Mouse (Mus musculus): ENCODE results near the gene Sdf2l1.
"Not testable (repeated sequence)": the region's sequence is repeated elsewhere in the genome, so short reads cannot be mapped to it uniquely, and the experiment has no call there.

The Sdf2l1 gene

GRCm38 (mm10) chr16:17132089-17132905 lies at the start of gene Sdf2l1:
Gene Sdf2l1 (minus strand): TSS chr16:17132383.
- peak; percentile 97 for DNase-seq (ENCODE audit: low spot score)

DNA sequence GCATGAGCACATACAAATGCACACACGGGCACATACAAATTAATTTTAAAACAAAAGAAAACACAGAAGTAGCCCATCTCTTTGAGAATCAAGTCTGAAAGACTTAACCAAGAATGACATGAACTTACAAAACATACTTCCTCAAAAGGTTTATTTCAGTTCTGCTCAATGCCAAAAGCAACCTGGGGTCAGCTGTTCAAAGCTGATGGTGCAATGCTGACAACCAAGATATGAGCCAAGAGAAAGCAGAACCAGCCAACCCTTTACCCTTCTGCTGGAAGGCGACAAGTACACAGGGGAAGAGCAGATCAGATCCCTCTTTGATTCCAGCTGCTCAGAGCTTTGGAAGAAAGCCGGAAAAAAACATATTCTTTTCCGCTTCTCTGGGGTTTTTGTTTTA lies 49.2 kb upstream of the Sdf2l1 start:
- DNase-seq (ENCODE audit: low spot score): peak; percentile 56

DNA sequence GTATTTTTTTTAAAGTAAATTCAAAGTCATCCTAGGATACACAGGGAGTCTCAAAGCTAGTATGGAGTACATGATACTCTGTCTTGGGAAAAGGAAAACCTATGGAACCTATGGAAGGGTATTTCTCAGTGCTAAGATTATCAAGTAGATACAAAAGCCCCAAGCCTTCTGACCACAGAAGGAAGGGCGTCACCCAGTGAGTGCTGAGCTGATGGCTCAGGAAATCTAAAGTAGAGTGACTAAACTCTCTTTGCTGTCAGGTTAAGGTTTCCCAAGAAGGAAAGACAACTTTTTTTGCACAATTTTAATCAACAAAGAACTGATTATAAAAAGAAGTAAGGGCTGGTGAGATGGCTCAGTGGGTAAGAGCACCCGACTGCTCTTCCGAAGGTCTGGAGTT lies 47.5 kb upstream of the Sdf2l1 start:
- DNase-seq (ENCODE audit: low spot score): no peak

GRCm38 (mm10) chr16:17177623-17178170 lies 45.5 kb upstream of the Sdf2l1 start:
- DNase-seq (ENCODE audit: low spot score): no peak

DNA sequence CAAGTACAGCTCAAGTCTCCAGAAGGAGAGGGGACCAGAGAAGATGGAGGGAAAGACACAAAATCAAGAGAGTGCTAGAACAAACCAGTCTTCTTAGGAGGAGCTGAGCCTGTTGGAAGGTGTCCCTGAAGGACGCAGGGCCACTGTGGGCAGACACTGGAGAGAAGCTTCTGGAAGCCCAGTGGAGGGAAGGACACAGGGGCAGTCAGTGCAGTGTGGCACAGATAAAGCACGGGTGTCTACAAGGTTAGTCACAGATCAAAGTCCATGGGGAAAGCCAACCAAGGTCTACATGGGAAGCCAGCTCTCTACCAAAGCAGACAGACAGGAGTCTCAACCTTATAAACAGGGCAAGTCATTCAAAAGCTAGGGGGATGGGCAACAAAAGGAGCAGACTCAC lies 43.6 kb upstream of the Sdf2l1 start:
- DNase-seq (ENCODE audit: low spot score): no peak

- DNase-seq (ENCODE audit: low spot score): no peak
Observed at GRCm38 (mm10) chr16:17168049-17168448, 35.9 kb upstream of the Sdf2l1 start.

DNA sequence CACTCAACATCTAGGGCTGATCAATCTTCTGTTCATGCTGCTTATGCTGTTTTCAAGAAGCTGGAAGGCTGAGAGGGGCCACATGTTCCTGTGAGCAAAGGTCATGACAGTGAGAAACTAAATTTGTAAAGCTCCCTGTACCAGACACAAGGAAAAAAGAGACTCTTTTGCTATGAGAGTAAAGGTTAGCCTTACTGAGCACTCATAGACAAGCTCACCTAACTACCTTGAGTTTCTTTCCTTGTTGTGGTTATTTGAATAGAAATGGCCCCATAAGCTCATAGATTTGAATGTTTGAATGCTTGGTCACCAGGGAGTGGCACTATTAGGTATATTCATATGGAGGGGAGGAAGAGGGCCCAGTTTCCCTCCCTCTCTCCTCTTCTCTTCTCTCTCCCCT lies 35.0 kb upstream of the Sdf2l1 start:
- no peak for DNase-seq (ENCODE audit: low spot score)

GRCm38 (mm10) chr16:17165478-17165877 lies 33.3 kb upstream of the Sdf2l1 start:
- not testable (repeated sequence) for DNase-seq (ENCODE audit: low spot score)

- DNase-seq (ENCODE audit: low spot score): no peak
Observed at GRCm38 (mm10) chr16:17154346-17154745, 22.2 kb upstream of the Sdf2l1 start.

DNA sequence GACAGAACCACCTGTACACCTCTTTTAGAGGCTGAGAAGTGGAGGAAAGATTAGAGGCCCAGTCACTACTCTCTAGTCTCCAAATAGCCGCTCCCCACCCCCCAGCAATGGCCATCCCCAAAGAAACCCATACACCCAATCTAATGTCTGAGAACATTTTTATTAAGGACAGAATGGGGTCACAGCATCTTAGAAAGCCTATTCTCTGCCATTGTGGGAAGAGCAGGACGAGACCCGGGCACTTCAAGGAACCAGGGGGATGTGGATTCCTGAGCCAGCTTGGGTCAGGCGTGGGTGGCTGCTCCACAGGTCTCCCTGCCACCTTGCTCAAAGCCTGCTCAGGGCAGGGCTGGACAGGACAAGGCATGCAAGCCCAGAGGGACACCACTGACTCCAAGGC lies 19.7 kb upstream of the Sdf2l1 start:
- DNase-seq (ENCODE audit: low spot score): no peak

GRCm38 (mm10) chr16:17150520-17151258 lies 18.5 kb upstream of the Sdf2l1 start:
- DNase-seq (ENCODE audit: low spot score): no peak

GRCm38 (mm10) chr16:17148084-17148483 lies 15.9 kb upstream of the Sdf2l1 start:
- DNase-seq (ENCODE audit: low spot score): no peak

- no peak for DNase-seq (ENCODE audit: low spot score)
Observed at GRCm38 (mm10) chr16:17147391-17147929, 15.3 kb upstream of the Sdf2l1 start.

DNA sequence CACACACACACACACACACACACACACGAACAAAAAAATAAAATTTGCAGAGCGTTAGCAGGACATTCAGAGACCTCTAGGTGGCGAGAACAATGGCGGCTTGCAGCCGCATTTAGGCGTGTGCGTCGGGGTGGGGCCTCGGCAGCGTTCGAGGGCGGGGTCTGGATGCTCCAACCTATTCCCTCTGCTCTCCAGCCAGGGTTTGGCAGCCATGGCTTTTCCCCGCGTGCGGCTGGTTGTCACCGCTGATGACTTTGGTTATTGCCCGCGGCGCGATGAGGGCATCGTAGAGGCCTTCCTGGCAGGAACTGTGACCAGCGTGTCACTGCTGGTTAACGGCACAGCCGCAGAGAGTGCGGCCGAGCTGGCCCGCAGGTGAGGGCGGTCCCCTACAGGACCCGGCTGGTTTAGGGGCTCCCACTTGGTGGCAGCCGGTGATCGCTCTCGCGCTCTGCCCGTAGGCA lies 14.6 kb upstream of the Sdf2l1 start, which contains the start of gene Ccdc116:
Gene Ccdc116, minus strand, starts transcription at position 458 of the 464 bp plus-strand sequence.
- DNase-seq (ENCODE audit: low spot score): peak; percentile 90

- DNase-seq (ENCODE audit: low spot score): no peak
Observed at GRCm38 (mm10) chr16:17144339-17144738, 12.2 kb upstream of the Sdf2l1 start, which contains the start of gene Ydjc. Gene Ydjc (plus strand): TSS chr16:17144621.

DNA sequence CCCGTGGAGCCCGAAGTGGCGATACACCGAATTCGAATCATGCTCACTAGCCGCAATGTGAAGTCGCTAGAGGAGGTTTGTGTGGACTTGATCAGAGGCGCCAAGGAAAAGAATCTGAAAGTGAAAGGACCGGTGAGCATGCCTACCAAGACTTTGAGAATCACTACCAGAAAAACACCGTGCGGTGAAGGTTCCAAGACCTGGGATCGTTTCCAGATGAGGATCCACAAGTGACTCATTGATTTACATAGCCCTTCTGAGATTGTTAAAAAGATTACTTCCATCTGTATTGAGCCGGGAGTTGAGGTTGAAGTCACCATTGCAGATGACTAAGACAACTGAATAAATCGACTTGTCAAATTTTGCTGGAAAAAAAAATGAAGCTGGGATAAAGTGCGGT lies 5.2 kb upstream of the Sdf2l1 start:
- DNase-seq (ENCODE audit: low spot score): no peak

GRCm38 (mm10) chr16:17132906-17133200 lies 670 bp upstream of the Sdf2l1 start:
- DNase-seq (ENCODE audit: low spot score): no peak

- DNase-seq (ENCODE audit: low spot score): no peak
Observed at GRCm38 (mm10) chr16:17131191-17132088, 743 bp downstream of the Sdf2l1 start.

- peak; percentile 82 for DNase-seq (ENCODE audit: low spot score)
Observed at GRCm38 (mm10) chr16:17127292-17127691, 4.9 kb downstream of the Sdf2l1 start.

GRCm38 (mm10) chr16:17124871-17125520 lies 7.2 kb downstream of the Sdf2l1 start, which contains the start of gene 2610318N02Rik:
Gene 2610318N02Rik (minus strand): TSS chr16:17125167.
- peak; percentile 58 for DNase-seq (ENCODE audit: low spot score)

All from adipocyte (in vitro differentiated cells).